Mouse (Mus musculus): ENCODE results near the gene 9130230L23Rik. TPM values are rescaled to one million over a fixed set of nuclear protein-coding genes. Genes with fewer than 3 reads are reported as not detected.

9130230L23Rik gene
- total RNA-seq, 2 experiments from 2014 or later: not detected

GRCm38 (mm10) chr5:65956144-65957008 is 47.7 kb downstream of the 9130230L23Rik start:
- Histone ChIP-seq H3K4me3 (peak overlapping the region; percentile 50), H3K27ac (no peak overlapping the region; the same call in 1 of the 2 replicates)
- TF ChIP-seq CTCF (conservative IDR thresholded peaks at IDR 0.05): no peak
- no peak for DNase-seq (ENCODE audit: low spot score in 2 of 2)

GRCm38 (mm10) chr5:65955343-65956143 is 48.5 kb downstream of the 9130230L23Rik start:
- Histone ChIP-seq H3K4me3 (peak overlapping the region; percentile 50), H3K27ac (peak overlapping the region; percentile 91)

GRCm38 (mm10) chr5:65954130-65955080 is 49.7 kb downstream of the 9130230L23Rik start:
- Histone ChIP-seq H3K27ac (peak overlapping the region; percentile 91), H3K4me3 (no peak overlapping the region)
- DNase-seq (ENCODE audit: low spot score in 2 of 2): no peak
- no peak for TF ChIP-seq CTCF (conservative IDR thresholded peaks at IDR 0.05)

More at GRCm38 (mm10) chr5:65955343-65956143, 48.5 kb downstream of the 9130230L23Rik start:
- DNase-seq (ENCODE audit: low spot score in 2 of 2): peak; percentile 55 to 73
- TF ChIP-seq CTCF (conservative IDR thresholded peaks at IDR 0.05): peak; percentile 90

GRCm38 (mm10) chr5:65951513-65951909 is 52.6 kb downstream of the 9130230L23Rik start:
- peak; percentile 62 for TF ChIP-seq CTCF (conservative IDR thresholded peaks at IDR 0.05)
- H3K27ac ChIP-seq: no peak overlapping the region
- no peak overlapping the region for H3K4me3 ChIP-seq
- no peak for DNase-seq (ENCODE audit: low spot score in 2 of 2)

GRCm38 (mm10) chr5:65950679-65951512 is 53.2 kb downstream of the 9130230L23Rik start:
- H3K27ac ChIP-seq: peak overlapping the region; percentile 72
- no peak for DNase-seq (ENCODE audit: low spot score in 2 of 2)
- no peak overlapping the region; the same call in 1 of the 2 replicates for H3K4me3 ChIP-seq
- TF ChIP-seq CTCF (conservative IDR thresholded peaks at IDR 0.05): peak; percentile 40

GRCm38 (mm10) chr5:65950236-65950635 is 53.8 kb downstream of the 9130230L23Rik start:
- H3K27ac ChIP-seq: peak overlapping the region; percentile 72
- TF ChIP-seq CTCF (conservative IDR thresholded peaks at IDR 0.05): no peak
- no peak overlapping the region; the same call in 1 of the 2 replicates for H3K4me3 ChIP-seq
- peak in 1 of 2 experiments; percentile 47 for DNase-seq (ENCODE audit: low spot score in 2 of 2)

GRCm38 (mm10) chr5:65949822-65950221 is 54.3 kb downstream of the 9130230L23Rik start:
- TF ChIP-seq CTCF (conservative IDR thresholded peaks at IDR 0.05): no peak
- Histone ChIP-seq H3K27ac (peak overlapping the region; percentile 72; the same call in 1 of the 2 replicates), H3K4me3 (no peak overlapping the region)
- DNase-seq (ENCODE audit: low spot score in 2 of 2): no peak

GRCm38 (mm10) chr5:65941145-65941544 is 62.9 kb downstream of the 9130230L23Rik start:
- no peak for TF ChIP-seq CTCF (conservative IDR thresholded peaks at IDR 0.05)
- H3K4me3 ChIP-seq: no peak overlapping the region
- DNase-seq (ENCODE audit: low spot score in 2 of 2): no peak
- H3K27ac ChIP-seq: no peak overlapping the region

- DNase-seq (ENCODE audit: low spot score in 2 of 2): peak; percentile 74 to 88
- TF ChIP-seq CTCF (conservative IDR thresholded peaks at IDR 0.05): peak; percentile 98
- Histone ChIP-seq H3K27ac (no peak overlapping the region), H3K4me3 (no peak overlapping the region)
Measured at GRCm38 (mm10) chr5:65937998-65938715, 65.9 kb downstream of the 9130230L23Rik start.

- no peak for DNase-seq (ENCODE audit: low spot score in 2 of 2)
- TF ChIP-seq CTCF (conservative IDR thresholded peaks at IDR 0.05): no peak
- no peak overlapping the region for H3K27ac ChIP-seq
Measured at GRCm38 (mm10) chr5:65937011-65937726, 66.9 kb downstream of the 9130230L23Rik start.

More at GRCm38 (mm10) chr5:65937011-65937726, 66.9 kb downstream of the 9130230L23Rik start:
- no peak overlapping the region for H3K4me3 ChIP-seq

Measured in layer of hippocampus, adult 2 months (tissue).